Mouse (Mus musculus) embryo, embryonic 10.5 days (tissue): ENCODE measurements around the gene Hmox2.
A peak's percentile ranks its signal among the peaks of the same experiment; 100 is the strongest.
"Not testable (repeated sequence)": the region's sequence is repeated elsewhere in the genome, so short reads cannot be mapped to it uniquely, and the experiment has no call there.

Experiments used
- DNase-seq: peaks from one replicate; pipeline ENCODE4 v3.0.0-alpha.2; 2015; ENCODE audit warnings: low spot score

Gene Hmox2

DNA sequence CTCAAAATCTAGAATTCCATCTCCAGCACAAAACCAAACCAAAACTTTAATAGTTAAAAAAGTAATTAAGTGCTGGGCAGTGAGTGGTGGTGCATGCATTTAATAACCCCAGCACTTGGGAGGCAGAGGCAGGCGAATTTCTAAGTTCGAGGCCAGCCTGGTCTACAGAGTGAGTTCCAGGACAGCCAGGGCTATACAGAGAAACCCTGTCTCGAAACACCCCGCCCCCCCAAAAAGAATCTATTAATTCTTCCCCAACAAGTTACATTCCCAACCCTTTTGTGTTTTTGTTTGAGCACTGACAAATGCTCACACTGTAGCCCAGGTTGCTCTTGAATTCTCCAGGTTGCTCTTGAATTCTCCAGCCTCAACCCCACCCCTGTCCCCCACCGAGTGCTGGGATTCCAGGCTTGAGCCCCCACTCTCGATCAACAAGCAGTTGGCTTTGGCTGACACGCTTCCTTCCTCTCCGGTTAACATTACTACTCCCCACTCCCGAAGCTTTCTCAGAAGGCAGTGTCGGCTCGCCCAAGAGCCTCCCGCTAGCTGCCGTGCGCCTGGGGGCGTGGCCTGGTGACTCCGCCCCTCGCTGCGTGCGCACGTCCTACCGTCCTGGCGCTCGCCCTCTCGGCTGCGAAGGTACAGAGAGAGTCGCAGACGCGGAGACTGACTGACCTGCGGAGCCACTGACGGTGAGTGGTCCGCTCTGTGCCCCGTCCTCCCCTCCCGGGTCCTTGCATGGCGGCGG, at the start of gene Hmox2:
Gene Hmox2, plus strand, starts transcription at position 582 of the 748 bp plus-strand sequence.
- peak; percentile 94 for DNase-seq

DNA sequence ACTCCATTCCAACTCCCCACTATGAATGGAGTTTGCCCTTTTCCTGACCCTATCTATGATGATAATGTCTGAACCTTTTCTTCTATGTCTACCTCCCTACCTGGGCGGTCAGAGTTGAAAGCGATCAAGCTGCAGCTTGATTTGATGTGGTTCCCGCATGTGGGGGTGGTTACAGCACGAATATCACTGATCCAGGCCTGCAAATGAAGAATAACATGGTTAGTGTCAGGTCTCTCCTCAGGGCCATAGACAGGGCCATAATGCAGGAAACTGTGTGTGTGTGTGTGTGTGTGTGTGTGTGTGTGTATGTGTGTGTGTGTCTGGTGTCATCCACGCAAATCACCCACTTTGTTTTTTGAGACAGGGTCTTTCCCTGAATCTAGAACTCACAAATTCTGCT, 49.3 kb upstream of the Hmox2 start:
- DNase-seq: no peak

DNA sequence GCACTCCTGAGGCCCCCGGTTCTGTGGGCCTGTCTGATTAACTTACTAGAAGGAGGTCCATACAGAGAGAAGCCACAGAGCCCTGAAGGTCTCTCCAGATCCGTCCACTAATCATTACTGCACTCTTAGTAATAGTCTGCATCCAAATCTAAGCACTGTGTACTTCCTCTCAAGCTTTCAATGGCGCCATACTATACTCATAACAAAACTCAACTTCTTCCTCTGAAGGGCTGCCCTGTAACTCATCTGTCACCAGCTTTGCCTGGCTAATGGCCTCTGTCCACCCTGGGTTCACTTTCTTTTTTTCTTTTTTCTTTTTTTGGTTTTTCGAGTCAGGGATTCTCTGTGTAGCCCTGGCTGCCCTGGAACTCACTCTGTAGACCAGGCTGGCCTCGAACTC, 48.1 kb upstream of the Hmox2 start:
- DNase-seq: no peak

DNA sequence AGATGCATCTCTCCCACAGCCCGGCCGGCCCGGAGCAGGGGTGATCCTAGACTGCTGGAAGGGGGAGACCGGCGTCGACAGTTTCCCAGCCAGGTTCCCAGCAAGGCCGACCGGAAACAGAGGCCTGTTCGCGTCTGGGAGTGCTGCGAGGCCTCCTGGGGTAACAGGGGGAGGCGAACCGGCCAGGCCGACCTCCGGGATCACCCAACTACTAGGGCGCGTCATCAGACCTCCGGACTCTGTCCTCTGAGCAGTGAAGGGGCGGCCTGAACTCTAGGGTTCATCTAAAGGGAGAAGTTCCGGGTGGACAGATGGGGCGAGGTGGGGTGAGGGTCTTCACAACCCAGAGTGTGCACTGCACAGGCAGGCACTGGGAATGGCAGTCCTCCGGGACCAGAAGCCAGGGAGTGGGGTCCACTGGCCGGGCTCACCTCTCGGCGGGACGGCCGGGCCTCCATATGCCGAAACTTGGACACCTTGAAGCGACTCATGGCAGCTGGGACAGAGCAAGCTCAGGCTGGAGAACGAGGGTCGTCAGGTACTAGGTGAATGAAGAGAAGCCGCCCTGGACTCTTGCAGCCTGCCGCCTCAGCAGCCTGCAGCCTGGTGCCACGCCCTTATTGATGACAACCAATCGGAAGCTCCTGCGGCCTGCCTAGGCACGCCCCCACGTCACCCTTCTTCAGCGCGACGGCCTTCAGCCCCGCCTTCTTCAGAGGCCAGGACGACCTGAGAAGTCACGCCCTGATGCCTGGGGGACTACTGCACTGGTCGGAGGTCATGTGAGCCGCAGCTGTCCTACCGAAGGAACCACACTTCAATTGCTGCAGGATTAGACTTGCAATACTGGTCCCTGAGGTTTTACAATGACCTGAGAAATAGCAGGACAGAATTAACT, 46.8 kb upstream of the Hmox2 start, which contains the start of gene Coro7:
Gene Coro7, minus strand, starts transcription at position 657 of the 898 bp plus-strand sequence.
- DNase-seq: peak; percentile 97

DNA sequence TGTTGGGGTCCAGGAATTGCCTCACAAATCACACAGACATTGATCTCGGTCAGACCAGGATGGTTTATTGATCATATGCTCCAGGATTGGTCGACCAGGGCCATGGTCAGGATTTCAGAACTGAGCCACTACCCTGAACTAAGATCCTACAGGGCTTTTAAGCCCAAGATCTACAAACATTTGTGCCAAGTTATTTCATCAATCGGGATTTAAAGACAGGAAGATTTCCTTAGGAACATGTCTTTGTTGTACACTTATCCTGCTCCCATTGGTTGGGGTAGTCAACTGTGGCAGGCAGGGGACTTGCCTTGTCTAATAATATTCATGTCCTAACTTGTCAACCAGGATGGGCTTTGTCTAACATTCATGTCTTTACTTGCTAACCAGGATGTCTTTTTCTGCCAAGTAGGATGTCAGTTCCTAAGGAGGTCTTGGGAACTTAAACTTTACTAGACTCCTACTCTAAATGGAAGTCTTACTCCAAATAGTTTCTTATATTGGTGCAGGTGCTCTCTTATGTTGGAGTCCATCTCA, 45.2 kb upstream of the Hmox2 start:
- not testable (repeated sequence) for DNase-seq

DNA sequence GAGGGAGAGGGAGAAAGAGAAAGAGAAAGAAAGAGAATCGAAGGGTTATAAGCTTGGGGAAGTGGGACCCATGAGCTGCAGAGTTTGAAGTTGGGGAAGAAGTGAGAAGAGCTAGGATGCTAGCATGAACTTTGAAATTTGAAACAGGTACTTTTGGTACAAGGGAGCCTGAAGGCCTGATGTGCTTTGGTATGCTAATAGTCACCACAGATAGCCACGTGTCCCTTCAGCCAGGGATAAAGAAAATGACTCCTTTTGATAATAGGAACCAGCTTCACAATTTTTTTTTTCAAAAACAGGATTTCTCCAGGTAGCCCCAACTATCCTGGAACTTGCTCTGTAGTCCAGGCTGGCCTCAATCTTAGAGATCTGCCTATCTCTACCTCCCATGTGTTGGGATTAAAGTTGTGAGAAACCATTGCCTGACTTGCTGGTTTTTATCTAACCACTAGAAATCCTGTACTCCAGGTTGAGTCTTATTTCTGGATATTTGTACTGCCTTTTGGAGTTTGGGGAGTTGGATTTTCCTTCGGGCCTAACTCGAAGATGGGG, 43.5 kb upstream of the Hmox2 start:
- DNase-seq: no peak

DNA sequence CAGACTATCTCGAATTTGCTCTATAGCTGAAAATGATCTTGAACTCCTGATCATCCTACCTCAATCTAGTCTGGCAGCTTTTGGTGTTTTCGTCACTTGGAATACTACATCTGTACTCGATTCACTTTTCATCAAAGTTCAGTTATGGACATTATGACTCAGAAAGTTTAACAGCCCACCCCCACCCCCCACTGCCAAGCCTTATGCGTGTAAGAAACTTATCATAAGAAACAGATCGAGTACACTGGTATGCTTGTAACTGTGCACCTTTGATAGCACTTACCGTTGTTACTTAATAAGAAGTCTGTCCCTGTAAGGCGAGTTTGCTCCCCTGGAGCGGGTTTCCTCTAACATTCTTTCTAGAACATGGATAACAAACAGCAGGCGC, 43.0 kb upstream of the Hmox2 start:
- no peak for DNase-seq

DNA sequence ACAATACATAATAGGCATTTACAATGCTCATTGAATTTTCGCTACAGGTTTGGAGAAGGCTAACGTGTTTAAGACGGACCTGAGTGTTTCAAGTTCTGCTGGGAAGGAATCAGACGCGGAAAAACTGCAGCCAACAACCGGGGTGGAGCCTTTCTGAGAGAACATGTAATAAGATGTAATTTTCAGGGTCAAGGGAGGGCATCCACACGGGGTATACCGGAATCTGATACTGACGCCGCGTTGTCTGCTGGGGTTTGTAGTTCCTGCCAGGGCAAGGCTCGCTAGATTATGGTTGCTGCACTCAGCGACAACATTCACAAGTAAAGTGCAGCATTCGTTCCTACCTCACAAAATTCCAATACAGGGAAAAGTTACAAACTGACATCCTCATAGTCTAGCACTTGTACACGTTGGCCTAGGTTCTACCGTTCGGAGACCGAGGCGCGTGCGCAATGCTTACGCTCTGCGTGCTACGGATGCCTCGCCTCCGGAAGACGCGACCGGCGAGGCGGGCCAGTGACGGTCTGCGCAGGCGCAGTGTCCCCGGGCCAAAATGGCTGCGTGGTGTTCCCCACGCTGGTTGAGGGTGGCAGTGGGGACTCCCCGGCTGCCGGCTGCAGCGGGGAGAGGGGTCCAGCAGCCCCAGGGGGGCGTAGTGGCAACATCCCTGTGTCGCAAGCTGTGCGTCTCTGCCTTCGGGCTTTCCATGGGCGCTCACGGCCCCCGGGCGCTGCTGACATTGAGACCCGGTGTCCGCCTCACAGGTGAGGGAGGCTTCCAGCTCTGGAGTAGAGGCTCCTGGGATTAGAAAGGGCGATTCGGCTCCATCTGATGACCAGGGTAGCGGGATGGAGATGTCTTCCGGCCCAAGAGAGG, 42.3 kb upstream of the Hmox2 start:
- DNase-seq: peak; percentile 97

DNA sequence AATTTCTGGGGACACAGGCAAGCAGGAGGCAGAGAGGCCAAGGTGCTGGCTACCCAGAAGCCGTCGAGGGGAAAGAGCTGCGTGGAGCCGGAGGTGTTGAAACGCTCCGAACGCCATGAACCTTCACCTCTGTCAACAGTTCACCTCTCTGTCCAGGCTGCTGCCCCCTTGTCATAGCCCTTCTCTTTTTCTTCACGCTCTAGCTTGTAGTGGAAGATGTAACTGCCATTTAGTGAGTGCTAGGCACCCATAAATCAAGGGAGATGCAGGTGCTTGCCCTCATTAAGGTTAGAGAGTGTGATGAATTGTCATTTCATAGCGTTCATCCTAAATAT, 41.7 kb upstream of the Hmox2 start:
- DNase-seq: no peak

DNA sequence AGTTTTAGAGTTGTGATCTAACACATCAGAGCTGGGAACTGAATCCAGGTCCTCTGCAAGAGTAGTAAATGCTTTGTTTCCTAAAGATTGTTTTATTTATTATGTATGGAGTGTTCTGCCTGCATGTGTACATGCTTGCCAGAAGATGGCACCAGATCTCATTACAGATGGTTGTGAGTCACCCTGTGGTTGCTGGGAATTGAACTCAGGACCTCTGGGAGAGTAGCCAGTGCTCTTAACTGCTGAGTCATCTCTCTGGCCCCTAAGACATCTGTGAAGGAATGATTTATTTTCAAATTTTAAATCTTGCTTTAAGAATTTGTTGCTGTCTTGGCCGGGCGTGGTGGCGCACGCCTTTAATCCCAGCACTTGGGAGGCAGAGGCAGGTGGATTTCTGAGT, 36.8 kb upstream of the Hmox2 start:
- DNase-seq: not testable (repeated sequence)

DNA sequence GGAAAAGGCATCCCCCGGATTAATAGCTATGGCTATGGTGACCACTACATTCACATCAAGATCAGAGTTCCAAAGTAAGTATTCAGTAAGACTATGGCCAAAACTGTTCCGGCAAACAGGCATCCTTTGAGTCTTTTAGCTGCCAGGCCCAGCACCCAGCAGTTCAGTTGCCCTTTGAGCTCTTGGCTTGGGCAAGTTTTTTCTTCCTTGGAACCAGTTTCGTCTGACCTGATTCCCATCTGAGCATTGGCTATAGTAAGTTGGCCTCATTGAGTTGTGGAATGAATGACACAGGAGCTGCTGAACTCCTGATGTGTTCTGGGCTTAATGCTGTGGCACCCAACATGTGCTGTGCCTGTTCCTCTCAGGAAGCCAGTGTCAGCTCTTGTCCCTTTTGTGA, 24.9 kb upstream of the Hmox2 start:
- no peak for DNase-seq

DNA sequence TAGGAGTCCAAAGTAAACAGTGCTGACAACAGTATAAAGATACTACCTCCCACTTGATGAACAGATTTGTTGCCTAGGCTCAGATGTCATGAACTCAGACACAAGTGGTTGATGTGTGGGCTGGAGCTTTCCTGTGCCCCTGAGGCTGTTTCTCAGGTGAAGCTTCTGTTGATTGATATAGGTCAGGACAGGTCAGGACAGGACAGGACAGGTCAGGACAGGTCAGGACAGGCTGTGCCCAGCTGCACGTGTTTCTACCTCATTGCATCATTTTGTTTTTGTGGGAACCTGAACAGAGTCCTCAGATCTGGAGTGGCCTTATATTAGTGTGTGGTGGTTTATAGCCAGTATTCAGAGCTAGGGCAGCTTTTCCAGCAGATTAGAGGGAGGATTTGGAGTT, 23.5 kb upstream of the Hmox2 start:
- DNase-seq: no peak

DNA sequence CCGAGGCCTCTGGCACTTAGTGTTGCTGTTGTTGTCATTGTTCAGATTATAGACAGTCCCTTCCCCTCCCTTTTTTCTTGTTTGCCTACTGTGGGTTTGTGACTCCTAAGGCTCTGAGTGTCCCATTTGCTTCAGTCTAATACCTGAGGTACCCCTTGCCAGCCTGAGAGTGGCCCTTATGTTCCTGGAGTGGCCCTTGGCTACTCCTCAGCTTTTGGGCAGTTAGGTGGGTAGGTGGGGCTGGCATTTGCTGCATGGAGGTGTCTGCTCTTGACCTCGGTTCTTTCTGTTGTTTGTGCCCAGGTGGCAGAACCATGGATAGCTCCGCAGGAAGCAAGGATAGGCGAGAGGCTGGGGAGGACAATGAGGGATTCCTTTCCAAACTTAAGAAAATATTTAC, 20.6 kb upstream of the Hmox2 start:
- no peak for DNase-seq

DNA sequence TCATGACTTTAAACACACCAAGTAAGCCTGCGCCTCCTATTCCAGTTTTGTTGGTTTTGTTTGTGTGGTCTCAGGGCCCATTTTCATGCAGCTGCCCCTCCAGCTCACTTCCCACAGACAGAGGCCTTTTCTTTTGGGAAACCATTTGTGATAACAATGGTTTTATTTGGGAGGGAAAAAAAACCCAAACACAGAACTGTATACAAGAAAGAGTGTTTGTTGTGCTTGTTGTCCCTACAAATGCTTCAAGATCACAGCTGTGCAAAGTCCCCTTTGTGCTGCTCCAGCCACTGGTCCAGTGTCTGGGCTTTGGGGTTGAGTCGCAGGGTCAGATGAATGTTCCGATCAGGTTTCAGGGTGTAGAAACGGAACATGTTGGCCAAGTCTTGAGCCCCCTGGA, 15.0 kb upstream of the Hmox2 start:
- no peak for DNase-seq

DNA sequence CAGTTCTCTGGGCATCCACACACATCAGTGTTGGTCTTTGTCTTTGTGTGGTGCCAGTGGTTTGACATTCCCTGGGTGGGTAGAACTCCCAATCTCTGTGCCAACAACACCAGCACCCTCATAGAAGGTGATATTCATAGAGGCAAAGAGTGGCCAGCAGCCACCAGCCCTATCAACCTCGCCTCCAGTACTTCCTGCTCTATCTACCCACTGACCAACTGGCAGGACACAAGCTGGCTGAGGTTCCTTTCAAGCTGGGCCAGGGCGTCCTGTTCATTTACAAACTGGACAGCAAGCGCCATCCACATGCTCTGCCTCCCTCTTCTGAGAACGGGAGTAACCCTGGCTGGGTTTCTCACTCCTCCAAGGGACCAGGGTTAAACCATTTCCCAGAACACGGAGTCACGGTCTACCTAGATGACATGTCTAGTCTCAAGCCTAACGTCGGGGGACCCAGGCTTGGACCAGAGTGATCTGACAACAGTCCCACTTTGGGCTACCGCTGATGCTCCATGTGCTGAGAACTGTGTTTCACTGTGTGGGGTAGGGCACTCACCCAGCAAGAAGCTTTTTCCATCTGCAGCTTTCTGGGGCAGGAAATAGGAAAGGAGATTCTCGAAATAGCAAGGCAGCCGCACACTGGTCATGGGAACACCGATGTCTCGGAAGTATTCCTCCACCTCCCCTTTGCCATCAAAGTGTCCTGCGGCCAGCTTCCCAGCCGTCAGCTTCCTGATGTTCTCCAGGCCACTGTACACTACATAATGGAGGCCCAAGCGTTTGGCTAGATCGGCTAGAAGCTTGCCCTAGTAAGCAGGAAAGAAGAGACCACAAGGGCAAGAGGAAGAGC, 12.1 kb upstream of the Hmox2 start:
- no peak for DNase-seq

DNA sequence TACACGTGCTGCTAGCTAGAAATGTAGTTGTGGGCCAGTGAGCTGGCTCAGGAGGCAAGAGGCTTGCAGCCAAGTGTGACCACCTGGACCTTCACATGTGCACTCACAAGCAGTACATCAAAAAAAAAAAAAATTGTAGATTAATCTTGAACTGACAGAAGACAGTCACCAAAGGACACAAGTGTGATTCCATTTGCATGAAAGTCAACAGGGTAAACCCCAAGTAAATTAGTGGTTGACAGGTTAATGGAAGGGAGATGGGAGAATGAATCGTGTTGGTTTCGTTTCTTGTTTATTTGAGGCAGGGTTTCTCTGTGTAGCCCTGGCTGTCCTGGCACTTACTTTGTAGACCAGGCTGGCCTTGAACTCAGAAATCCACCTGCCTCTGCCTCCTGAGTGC, 8.3 kb upstream of the Hmox2 start:
- no peak for DNase-seq

DNA sequence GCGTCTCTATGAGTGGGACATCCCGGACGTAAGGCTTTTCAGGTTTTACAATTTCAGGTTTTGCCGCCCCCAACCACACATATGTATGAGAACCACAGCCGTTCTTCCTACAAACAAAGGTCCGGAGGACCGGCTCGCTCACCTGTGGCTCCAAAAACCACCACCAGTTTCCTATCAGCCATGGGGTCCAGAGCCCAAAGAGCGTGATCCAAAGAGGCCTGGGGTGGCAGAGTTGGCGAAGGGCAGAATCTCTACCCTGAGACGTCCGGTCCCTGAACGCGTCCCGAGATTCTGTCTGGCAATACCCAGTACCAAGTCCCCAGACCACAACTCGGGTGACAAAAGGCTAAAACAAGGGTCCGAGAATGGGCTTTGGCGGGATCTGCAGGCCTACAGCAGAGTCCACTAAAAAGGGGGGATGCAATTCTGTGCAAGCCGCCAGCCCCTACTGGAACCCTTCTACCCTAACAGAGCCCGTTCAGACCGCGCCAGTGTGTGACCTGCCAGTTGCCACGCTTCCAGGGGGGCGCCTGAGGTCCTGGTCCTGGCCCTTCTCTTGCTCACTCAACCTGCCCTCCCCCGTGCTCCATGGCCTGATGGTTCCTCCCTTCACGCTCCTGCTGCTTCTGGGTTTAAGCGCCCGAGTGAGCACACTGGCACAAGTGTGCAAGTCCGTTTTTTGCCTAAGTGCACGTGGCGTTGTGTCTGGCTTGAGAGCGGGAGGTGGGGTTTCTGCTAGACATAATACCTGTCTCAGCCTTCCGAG, 7.2 kb upstream of the Hmox2 start, which contains the start of gene Nmral1:
Gene Nmral1, minus strand, starts transcription at position 604 of the 766 bp plus-strand sequence.
- DNase-seq: peak; percentile 89

DNA sequence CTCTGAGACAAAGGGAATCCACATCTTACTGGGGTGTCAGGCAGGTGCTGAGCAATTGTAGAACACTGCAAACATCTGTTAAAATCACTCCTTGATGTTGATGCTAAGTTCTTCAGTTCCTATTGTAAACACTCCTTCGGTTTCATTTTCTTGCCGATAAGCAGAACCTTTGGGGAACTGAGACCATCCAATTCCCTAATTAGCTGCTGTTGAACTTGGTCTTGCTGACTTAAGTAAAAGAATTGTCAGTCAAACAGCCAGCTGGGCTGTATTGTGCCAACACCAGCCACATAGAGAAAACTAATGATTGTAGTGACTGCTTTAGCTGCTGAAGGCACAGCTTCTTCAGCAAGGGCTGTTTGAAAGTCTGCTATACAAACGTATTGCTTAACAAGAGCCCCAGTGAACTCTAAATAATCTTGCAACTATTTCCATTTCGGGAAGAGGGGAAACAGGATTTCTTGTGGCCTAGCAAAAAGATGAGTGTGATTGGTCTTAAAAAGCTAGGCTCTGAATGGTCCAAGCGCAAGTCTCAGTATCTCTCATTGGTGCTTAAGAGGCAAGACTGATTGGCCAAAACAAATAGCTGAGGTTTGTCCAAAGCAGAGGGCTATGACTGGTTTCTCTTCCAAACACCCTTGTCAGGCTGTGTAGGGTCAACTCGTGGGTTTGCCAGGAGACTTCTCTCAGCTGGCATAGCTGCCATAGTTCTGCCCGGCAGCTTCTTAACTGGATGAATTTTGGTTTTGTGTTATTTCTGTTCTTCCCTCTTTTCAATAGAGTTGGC, 3.8 kb upstream of the Hmox2 start:
- DNase-seq: no peak

DNA sequence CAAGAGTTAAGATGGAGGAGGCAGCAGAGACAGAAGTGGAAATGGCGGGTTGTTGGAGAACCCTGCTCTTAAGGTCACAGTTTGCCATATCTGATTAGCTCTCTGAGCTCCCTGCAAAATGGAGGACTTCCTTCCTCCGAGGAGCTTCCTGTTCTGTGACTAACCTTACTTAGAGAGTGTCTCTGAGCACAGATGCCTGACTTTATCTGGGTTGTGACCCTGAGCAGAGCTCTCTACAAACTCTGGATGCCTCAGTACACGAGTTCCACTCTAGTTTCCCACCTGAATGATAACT, 3.3 kb upstream of the Hmox2 start:
- no peak for DNase-seq
